Mouse (Mus musculus) midbrain, postnatal 0 days (tissue): ENCODE measurements around the gene Ldhb. TPM values are rescaled to one million over a fixed set of nuclear protein-coding genes. Genes with fewer than 3 reads are reported as not detected.

ENCODE experiments used
- ATAC-seq: fragments of 200-750 bp; cut with Nextera tagmentation; 2 replicates; pipeline ENCODE4 v1.8.0; 2017; ENCODE audit warnings: moderate number of reproducible peaks, mild to moderate bottlenecking, moderate TSS enrichment, moderate library complexity; ENCODE audit not compliant: low FRiP score
- DNase-seq: peaks from one replicate; pipeline ENCODE4 v3.0.0-alpha.2; 2015; ENCODE audit warnings: low spot score
- H3K27ac ChIP-seq: fragments of 300-500 bp; sonication (generic); 2 replicates; pipeline ENCODE4 v1.5.1; 2014; ENCODE audit warnings: low read depth, mild to moderate bottlenecking, low read length, mixed read lengths
- H3K27me3 ChIP-seq: fragments of 300-500 bp; sonication (generic); 2 replicates; pipeline ENCODE4 v1.6.1; 2014; ENCODE audit warnings: low read length, control low read depth, mixed read lengths; ENCODE audit not compliant: insufficient read depth
- H3K36me3 ChIP-seq: fragments of 300-500 bp; sonication (generic); 2 replicates; pipeline ENCODE4 v1.6.1; 2014; ENCODE audit warnings: low read length, control low read depth, mixed read lengths; ENCODE audit not compliant: insufficient read depth
- H3K4me1 ChIP-seq: fragments of 300-500 bp; sonication (generic); 2 replicates; pipeline ENCODE4 v1.6.1; 2014; ENCODE audit warnings: mild to moderate bottlenecking, control low read depth, antibody characterized with exemption, low read length, mixed read lengths; ENCODE audit not compliant: insufficient read depth
- H3K4me2 ChIP-seq: fragments of 300-500 bp; sonication (generic); 2 replicates; pipeline ENCODE4 v1.6.1; 2014; ENCODE audit warnings: low read depth, mild to moderate bottlenecking, low read length, mixed read lengths; ENCODE audit not compliant: poor library complexity, severe bottlenecking
- H3K4me3 ChIP-seq: fragments of 300-500 bp; sonication (generic); 2 replicates; pipeline ENCODE4 v1.5.1; 2014; ENCODE audit warnings: low read depth, mild to moderate bottlenecking, low read length, moderate library complexity
- H3K9ac ChIP-seq: fragments of 300-500 bp; sonication (generic); replicated peaks from 2 replicates; pipeline ENCODE4 v1.6.1; 2014; ENCODE audit warnings: mild to moderate bottlenecking, low read length, moderate library complexity, mixed read lengths; ENCODE audit not compliant: poor library complexity, severe bottlenecking
- H3K9me3 ChIP-seq: fragments of 300-500 bp; sonication (generic); 2 replicates; pipeline ENCODE4 v1.6.1; 2016; ENCODE audit warnings: low read length, control low read depth
- CTCF ChIP-seq: IDR thresholded peaks from 2 replicates; pipeline ENCODE4 v1.5.1; 2016; ENCODE audit warnings: antibody characterized with exemption, mild to moderate bottlenecking
- WGBS: fragments of 180-500 bp; shearing (Covaris S2); extraction: QIAGEN DNeasy Blood & Tissue Kit; methylation state at CpG from one replicate; pipeline ENCODE4 v1.1.7; 2014; 5-methylcytosine and 5-hydroxymethylcytosine counted together
- polyA plus RNA-seq: library from polyadenylated mRNA; unstranded; fragments of >200 nt; fragmentation: Nextera tagmentation; extraction: Ambion mirVana; gene quantifications from 2 replicates; pipeline ENCODE4 v1.2.1, GENCODE M21; 2015
- total RNA-seq: library from RNA; depleted of rRNA; stranded (reverse); fragments of >200 nt; gene quantifications from 2 replicates; pipeline ENCODE4 v1.2.3, GENCODE M21; 2014

Gene Ldhb
- total and polyA plus RNA-seq, 2 experiments from 2014 or later: 216 to 498 TPM

- WGBS: 35% methylated on average over 12 of the region's 12 CpGs
- Histone ChIP-seq H3K9me3 (no peaks in the 10 kb centered on the region), H3K27me3 (0 out of 2 replicates have a peak, but pooled peaks cover 7% of the 10 kb centered on the region), H3K4me2 (no peak overlapping the region), H3K9ac (no peak overlapping the region), H3K36me3 (no peaks in the 10 kb centered on the region), H3K27ac (no peak overlapping the region), H3K4me3 (no peak overlapping the region), H3K4me1 (no peaks in the 10 kb centered on the region; the same call in 1 of the 2 replicates)
- DNase-seq: no peak
- no peak for ATAC-seq
- no peak for TF ChIP-seq CTCF
Observed at GRCm38 (mm10) chr6:142511516-142512135, 3.9 kb upstream of the Ldhb start.

- 32% methylated on average over 4 of the region's 4 CpGs for WGBS
- no peaks in the 10 kb centered on the region for H3K9me3 ChIP-seq
- H3K36me3 ChIP-seq: no peaks in the 10 kb centered on the region
- ATAC-seq (no peak), DNase-seq (no peak)
- 0 out of 2 replicates have a peak, but pooled peaks cover 7% of the 10 kb centered on the region for H3K27me3 ChIP-seq
- TF ChIP-seq CTCF: no peak
- no peak overlapping the region for H3K9ac ChIP-seq
- no peak overlapping the region for H3K27ac ChIP-seq
- H3K4me3 ChIP-seq: no peak overlapping the region; the same call in 1 of the 2 replicates
- H3K4me1 ChIP-seq: peaks cover 3% of the 10 kb centered on the region; the same call in 1 of the 2 replicates
- peak overlapping the region; percentile 73 for H3K4me2 ChIP-seq
Observed at GRCm38 (mm10) chr6:142508663-142509062, 906 bp upstream of the Ldhb start.

GRCm38 (mm10) chr6:142507033-142507784 is 548 bp downstream of the Ldhb start:
- H3K4me3 ChIP-seq: peak overlapping the region; percentile 65
- no peak; the same call in 1 of the 2 replicates for TF ChIP-seq CTCF
- 0 out of 2 replicates have a peak, but pooled peaks cover 7% of the 10 kb centered on the region for H3K27me3 ChIP-seq
- H3K9me3 ChIP-seq: no peaks in the 10 kb centered on the region
- H3K36me3 ChIP-seq: no peaks in the 10 kb centered on the region
- H3K4me1 ChIP-seq: peaks cover 3% of the 10 kb centered on the region; the same call in 1 of the 2 replicates
- ATAC-seq: peak; percentile 64
- 2% methylated on average over 30 of the region's 30 CpGs for WGBS
- H3K9ac ChIP-seq: peak overlapping the region; percentile 75
- peak overlapping the region; percentile 66 for H3K27ac ChIP-seq
- peak; percentile 13 for DNase-seq
- H3K4me2 ChIP-seq: peak overlapping the region; percentile 73

- H3K9ac ChIP-seq: peak overlapping the region; percentile 75; the same call in 1 of the 2 replicates
- no peak for TF ChIP-seq CTCF
- peak; percentile 5 for DNase-seq
- peaks cover 4% of the 10 kb centered on the region; the same call in 1 of the 2 replicates for H3K36me3 ChIP-seq
- peak overlapping the region; percentile 73 for H3K4me2 ChIP-seq
- H3K4me3 ChIP-seq: peak overlapping the region; percentile 65
- H3K27me3 ChIP-seq: 0 out of 2 replicates have a peak, but pooled peaks cover 1% of the 10 kb centered on the region
- no peaks in the 10 kb centered on the region for H3K9me3 ChIP-seq
- H3K27ac ChIP-seq: no peak overlapping the region
- H3K4me1 ChIP-seq: peaks cover 3% of the 10 kb centered on the region; the same call in 1 of the 2 replicates
- ATAC-seq: no peak
- 6% methylated on average over 10 of the region's 10 CpGs for WGBS
Observed at GRCm38 (mm10) chr6:142506338-142507032, 1.3 kb downstream of the Ldhb start.

GRCm38 (mm10) chr6:142503601-142504000 is 4.2 kb downstream of the Ldhb start:
- Histone ChIP-seq H3K27ac (no peak overlapping the region), H3K4me2 (no peak overlapping the region), H3K4me1 (peaks cover 3% of the 10 kb centered on the region; the same call in 1 of the 2 replicates), H3K36me3 (peaks cover 9% of the 10 kb centered on the region; the same call in 1 of the 2 replicates), H3K9me3 (no peaks in the 10 kb centered on the region), H3K4me3 (no peak overlapping the region), H3K27me3 (no peaks in the 10 kb centered on the region), H3K9ac (no peak overlapping the region)
- no peak for ATAC-seq
- 73% methylated on average over 8 of the region's 8 CpGs for WGBS
- no peak for DNase-seq
- TF ChIP-seq CTCF: no peak
